Mouse (Mus musculus) Muller cell, postnatal 12 days (primary cell): ENCODE results near the gene Zscan4-ps3.
"Not testable (repeated sequence)": the region's sequence is repeated elsewhere in the genome, so short reads cannot be mapped to it uniquely, and the experiment has no call there.

Experiments
- DNase-seq: peaks from one replicate; pipeline ENCODE4 v3.0.0-alpha.2; 2015; ENCODE audit errors: inconsistent ontology term

Zscan4-ps3 gene

GRCm38 (mm10) chr7:11609008-11609407, at the start of gene Zscan4-ps3:
TSS of gene Zscan4-ps3 (plus strand) at chr7:11609308.
- not testable (repeated sequence) for DNase-seq

- peak; percentile 2 for DNase-seq
These were observed 8.0 kb downstream of the Zscan4-ps3 start for GRCm38 (mm10) chr7:11617082-11617481.
